Mouse (Mus musculus): ENCODE results near the gene Nrtn.

The Nrtn gene

DNA sequence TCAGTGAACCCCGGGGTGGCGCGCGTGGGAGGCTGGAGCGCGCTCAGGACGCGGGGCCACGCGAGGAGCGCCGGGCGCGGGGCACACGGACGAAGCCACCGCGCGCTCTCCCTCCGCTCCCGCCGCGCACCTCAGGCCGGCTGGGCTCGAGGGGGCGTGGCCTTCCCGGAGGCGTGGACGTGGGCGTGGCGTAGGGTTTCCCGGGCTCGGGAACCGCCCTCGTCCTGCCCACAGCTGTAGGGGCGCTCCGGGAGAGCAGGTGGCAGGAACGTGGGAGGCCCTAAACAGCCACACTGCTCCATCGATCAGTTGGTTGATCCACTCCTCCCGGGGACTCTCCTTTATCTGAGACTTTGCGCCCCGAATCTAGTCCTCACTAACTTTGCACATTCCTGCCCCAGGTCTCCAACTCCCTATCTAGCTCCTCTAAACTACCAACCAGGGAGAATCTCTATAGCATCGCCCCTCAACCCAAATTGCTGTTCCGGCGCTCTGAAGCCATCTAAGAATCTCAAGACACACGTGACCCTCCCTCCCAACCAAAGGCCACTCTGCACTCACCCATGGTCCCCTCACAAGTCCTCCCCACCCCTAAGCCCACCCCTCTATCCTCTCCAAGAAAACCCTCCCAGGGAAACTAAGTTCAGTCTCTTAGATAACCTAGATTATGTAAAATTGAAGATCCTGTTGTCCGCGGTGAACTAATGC is at the start of gene Nrtn:
Gene Nrtn, minus strand, starts transcription at position 115 of the 708 bp plus-strand sequence.
- peak; percentile 87 for DNase-seq (ENCODE audit: low read depth, low spot score)

DNA sequence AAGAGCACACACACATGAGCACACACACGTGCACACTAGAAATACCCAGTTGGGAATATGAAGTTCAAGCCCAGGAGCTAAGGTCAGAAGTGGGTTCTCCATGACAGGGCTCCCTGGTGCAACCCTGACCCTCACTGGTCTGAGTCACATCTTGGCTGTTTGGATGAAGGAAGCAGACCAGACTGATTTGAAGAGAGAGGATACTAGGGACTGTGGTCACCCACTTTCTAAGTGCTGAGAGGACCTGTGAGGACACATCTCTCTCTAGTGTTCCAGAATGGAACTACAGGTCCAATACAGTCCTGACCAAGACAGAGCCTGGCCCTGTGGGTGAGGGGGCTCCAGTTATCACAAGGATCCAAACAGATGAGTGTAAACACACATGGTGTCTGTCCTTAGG is 48.5 kb upstream of the Nrtn start:
- no peak for DNase-seq (ENCODE audit: low read depth, low spot score)

DNA sequence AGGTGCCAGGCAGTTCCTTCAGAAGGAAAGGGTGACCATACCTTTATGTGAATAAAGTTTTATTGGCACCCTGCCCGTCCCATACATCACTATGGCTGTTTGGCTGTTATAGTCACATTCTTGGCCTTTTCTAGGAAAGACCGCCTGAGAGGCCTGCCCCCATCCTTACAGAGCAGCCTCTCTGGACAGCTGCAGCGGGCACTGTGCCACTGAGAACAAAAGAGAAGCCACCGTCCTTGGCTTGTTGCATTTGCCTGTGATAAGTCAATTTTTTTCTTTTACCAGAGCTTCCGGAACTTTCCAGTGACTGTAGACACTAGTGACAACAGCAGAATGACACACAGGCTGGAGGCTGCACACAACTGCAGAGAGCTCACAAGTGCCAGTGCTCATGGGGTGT is 47.6 kb upstream of the Nrtn start:
- DNase-seq (ENCODE audit: low read depth, low spot score), result no peak

DNA sequence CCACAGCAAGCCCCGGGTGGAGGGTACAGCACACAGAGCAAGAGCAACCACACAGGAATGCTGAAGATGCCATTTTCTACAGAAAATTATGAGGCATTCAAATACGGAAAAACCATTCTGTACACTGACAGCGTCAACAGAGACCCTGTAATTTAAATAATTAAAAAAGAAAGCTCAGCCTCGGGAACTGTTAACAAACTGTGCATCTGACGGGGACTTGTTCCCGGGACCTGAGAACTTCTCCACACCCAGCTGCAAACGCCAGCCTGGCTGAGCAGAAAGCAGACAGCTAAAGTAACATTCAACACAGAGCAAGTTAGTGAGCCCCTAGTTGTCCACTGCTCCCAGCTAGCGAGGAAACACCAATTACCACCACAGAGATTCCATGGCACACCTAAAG is 44.7 kb upstream of the Nrtn start:
- no peak for DNase-seq (ENCODE audit: low read depth, low spot score)

GRCm38 (mm10) chr17:56799276-56799675 is 41.9 kb upstream of the Nrtn start:
- DNase-seq (ENCODE audit: low read depth, low spot score), result peak; percentile 67

GRCm38 (mm10) chr17:56793614-56794319 is 36.4 kb upstream of the Nrtn start:
- no peak for DNase-seq (ENCODE audit: low read depth, low spot score)

DNA sequence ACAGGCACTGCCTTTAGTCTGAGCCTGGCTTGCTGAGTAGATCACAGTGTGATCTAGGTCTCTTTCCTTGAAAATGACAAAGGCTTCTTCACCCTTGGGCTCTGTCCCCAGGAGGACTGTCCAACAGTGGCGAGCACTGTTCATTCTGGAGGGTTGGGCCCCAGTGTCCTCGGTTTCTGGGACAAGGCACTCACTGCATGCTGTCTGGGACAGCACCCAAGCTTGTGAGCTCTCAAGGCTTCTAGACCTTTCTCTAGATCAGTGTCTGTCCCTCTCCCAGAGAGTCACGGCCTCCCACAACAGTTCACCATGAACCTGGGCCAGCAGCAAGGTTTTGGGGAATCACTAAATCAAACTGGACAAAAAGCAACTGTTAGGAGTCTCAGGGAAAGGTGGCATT is 35.3 kb upstream of the Nrtn start:
- DNase-seq (ENCODE audit: low read depth, low spot score), result no peak

- DNase-seq (ENCODE audit: low read depth, low spot score), result no peak
Measured at GRCm38 (mm10) chr17:56789286-56789685, 32.0 kb upstream of the Nrtn start.

DNA sequence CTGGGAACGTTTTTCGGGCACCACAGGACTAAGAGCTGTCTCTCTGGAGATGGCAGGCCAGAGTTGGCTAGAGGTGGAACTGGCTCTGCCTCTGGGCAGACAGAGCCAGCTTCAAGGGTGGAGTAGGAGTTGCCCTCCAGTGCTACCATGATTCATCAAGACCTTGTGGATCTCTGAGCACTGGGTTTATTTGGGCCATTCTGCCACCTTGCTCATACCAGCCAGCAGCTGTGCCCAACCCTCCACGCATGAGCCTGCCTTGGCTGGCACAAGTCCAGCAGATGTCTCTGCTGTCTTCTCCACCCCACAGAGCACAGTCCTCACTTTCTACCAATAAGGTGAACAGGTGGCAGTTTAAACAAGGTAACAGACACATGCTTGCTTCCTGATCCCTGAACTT is 31.6 kb upstream of the Nrtn start:
- no peak for DNase-seq (ENCODE audit: low read depth, low spot score)

GRCm38 (mm10) chr17:56780291-56780978 is 23.1 kb upstream of the Nrtn start:
- no peak for DNase-seq (ENCODE audit: low read depth, low spot score)

- no peak for DNase-seq (ENCODE audit: low read depth, low spot score)
Measured at GRCm38 (mm10) chr17:56778779-56779362, 21.5 kb upstream of the Nrtn start.

- peak; percentile 75 for DNase-seq (ENCODE audit: low read depth, low spot score)
Measured at GRCm38 (mm10) chr17:56777568-56777967, 20.2 kb upstream of the Nrtn start.

DNA sequence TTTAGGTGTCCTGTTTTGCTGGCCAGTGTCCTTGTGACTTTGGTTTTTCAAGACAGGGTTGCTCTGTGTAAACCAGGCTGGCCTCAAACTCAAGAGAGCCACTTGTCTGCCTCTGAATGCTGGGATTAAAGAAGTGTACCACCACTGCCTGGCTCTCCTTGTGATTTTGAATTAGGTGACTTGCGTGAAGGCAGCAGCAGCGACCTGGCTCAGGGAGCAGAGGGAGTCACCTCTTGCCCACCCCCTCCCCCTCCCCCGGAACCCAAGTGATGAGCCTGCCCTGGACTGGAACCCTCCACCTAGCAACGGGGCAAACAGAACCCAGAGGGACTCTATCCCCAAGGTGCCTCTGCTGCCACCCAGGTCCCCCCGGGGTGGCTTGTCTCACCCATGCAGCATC is 12.6 kb upstream of the Nrtn start, which contains the start of gene Prr22:
Gene Prr22, plus strand, starts transcription at position 301 of the 400 bp plus-strand sequence.
- DNase-seq (ENCODE audit: low read depth, low spot score), result no peak

GRCm38 (mm10) chr17:56768941-56769340 is 11.6 kb upstream of the Nrtn start:
- DNase-seq (ENCODE audit: low read depth, low spot score), result no peak

DNA sequence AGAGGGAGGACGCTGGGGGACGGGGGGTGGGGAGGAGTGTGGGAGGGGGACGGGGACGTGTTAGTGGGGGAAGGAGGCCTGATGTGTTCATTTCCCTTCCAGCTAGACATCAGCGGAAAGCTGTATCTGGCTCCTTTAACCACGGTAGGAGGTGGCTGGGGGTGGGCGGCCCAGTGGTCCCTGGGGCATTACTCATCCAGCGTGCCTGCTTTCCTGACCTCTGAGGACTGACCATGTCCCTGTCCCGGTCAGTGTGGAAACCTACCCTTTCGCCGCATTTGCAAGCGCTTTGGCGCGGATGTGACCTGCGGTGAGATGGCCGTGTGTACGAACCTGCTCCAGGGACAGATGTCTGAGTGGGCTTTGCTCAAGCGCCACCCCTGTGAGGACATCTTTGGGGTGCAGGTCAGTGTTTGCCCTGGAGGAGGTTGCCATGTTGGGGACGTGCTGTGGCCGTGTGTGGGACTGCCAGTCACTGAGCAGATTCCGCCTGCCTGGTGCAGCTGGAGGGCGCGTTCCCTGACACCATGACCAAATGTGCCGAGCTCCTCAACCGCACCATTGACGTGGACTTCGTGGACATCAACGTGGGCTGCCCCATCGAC is 10.3 kb upstream of the Nrtn start:
- DNase-seq (ENCODE audit: low read depth, low spot score), result no peak

GRCm38 (mm10) chr17:56766631-56767405 is 9.5 kb upstream of the Nrtn start:
- DNase-seq (ENCODE audit: low read depth, low spot score), result no peak

DNA sequence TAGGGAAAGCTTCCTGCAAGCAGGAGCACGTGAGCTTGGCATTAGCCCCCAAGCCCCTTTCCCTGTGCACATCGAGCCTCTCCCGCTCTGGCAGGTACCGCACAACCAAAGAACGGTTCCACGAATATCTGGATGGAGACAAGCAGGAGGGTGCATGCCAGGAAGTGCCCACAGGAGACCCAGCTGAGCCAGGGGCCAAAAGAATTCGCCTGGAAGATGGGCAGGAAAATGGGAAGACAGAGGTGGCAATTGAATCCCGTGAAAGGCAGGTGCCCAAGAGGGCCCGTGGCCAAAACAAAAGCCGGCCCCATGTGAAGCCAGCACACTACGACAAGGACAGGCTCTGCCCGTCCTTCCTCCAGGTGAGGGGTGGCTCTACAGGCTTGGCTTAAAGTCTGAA is 8.1 kb upstream of the Nrtn start:
- DNase-seq (ENCODE audit: low read depth, low spot score), result no peak

DNA sequence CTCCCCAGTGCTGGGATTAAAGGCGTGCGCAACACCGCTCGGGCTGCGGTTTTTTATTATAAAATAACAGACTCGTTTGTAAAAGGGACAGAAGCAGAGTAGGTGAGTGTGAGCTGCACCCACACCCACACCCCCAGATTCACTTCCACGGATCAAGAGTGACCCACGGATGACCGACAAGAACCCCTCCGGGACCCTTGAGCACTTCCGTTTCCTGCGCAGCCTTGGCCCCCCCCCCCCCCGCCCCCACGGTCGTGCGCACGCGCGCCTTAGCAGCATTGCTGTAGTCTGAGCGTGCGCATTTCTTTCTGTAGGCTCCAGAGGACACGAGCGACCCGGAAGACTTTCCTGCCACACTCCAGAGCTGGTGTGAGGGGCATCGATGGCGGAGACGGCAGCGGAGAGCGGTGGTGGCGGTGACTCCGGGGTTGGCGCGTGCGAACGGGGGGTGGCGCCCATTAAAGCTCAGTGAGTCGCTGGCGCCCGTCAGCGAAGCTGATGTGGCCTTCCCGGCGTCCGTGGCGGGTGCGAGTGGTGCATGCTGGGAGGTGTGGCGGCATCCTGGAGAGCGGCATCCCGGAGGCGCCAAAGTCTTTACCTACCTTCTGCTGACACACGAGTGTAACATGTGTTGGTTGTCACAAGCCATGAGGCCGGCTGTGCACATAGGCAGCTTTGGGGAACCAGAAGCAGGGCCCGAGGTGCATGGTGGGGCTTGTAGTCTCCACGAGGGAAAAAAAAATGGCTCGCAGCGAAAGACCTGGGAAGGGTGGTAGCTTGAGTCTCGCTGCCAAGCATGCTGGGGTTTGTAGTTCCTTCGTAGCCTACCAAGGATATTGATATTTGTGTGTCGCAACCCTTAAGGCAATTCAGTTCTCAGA is 7.4 kb upstream of the Nrtn start, which contains the start of gene Dus3l:
Gene Dus3l, plus strand, starts transcription at position 284 of the 881 bp plus-strand sequence.
- DNase-seq (ENCODE audit: low read depth, low spot score), result peak; percentile 96

- no peak for DNase-seq (ENCODE audit: low read depth, low spot score)
Measured at GRCm38 (mm10) chr17:56763741-56764250, 6.5 kb upstream of the Nrtn start.
